Mouse (Mus musculus) erythroblast, embryonic 14.5 days (primary cell): ENCODE measurements around the gene Gm49321.

Experiments
- GATA1 ChIP-seq: IDR thresholded peaks from 2 replicates; pipeline ENCODE4 v1.6.1; 2012; ENCODE audit warnings: low read length, inconsistent platforms, mixed read lengths
- TAL1 ChIP-seq: IDR thresholded peaks from 3 replicates; pipeline ENCODE4 v1.6.1; 2012; ENCODE audit warnings: low read length, inconsistent platforms, mixed read lengths

GRCm38 (mm10) chr12:73889571-73889970, 47.9 kb upstream of the Gm49321 start:
- TF ChIP-seq GATA1 (no peak), TAL1 (no peak)
